Mouse (Mus musculus): ENCODE measurements around the gene Gm49354. TPM values are rescaled to one million over a fixed set of nuclear protein-coding genes. Genes with fewer than 3 reads are reported as not detected.

Gene Gm49354
- polyA plus RNA-seq, 1 experiment from 2014 or later, result not detected

GRCm38 (mm10) chr13:59710230-59710629 lies 71.8 kb downstream of the Gm49354 start, which contains the start of gene Spata31d1a:
Gene Spata31d1a, minus strand, starts transcription at chr13:59710330.
- ATAC-seq (ENCODE audit: insufficient number of reproducible peaks, low FRiP score), result no peak
- 85% methylated on average over 15 of the region's 15 CpGs for WGBS
- no peak within 1 kb of the TSS for H3K4me2 ChIP-seq
- H3K4me1 ChIP-seq (replicated peaks), result no peaks in the 10 kb centered on the region
- H3K4me3 ChIP-seq, result no peak within 1 kb of the TSS
- 0 out of 2 replicates have a peak, but pooled peaks cover 9% of the 10 kb centered on the region for H3K27me3 ChIP-seq (replicated peaks)
- no peaks in the 10 kb centered on the region for H3K9me3 ChIP-seq (replicated peaks)
- H3K27ac ChIP-seq (ENCODE audit: poor library complexity, severe bottlenecking), result no peak within 1 kb of the TSS
- H3K9ac ChIP-seq, result no peak within 1 kb of the TSS
- H3K36me3 ChIP-seq, result no peaks in the 10 kb centered on the region

Other genes starting within 250 kb of the Gm49354 start
- gene Agtpbp1, start 197.0 kb downstream of the Gm49354 start, polyA plus RNA-seq (2016; fragmentation: Nextera tagmentation; extraction: Ambion mirVana), result 13.2 and 14.9 TPM in 2 replicates
- gene Naa35, start 197.0 kb downstream of the Gm49354 start, polyA plus RNA-seq (2016; fragmentation: Nextera tagmentation; extraction: Ambion mirVana), result 80.8 and 85.4 TPM in 2 replicates
- gene Golm1, start 106.4 kb downstream of the Gm49354 start, polyA plus RNA-seq (2016; fragmentation: Nextera tagmentation; extraction: Ambion mirVana), result 63.2 and 67.6 TPM in 2 replicates
- not detected in 2 replicates for gene 4921517D22Rik, start 88.1 kb downstream of the Gm49354 start, polyA plus RNA-seq (2016; fragmentation: Nextera tagmentation; extraction: Ambion mirVana)
- not detected in 2 replicates for gene Spata31d1a, start 71.9 kb downstream of the Gm49354 start, polyA plus RNA-seq (2016; fragmentation: Nextera tagmentation; extraction: Ambion mirVana)
- gene Spata31d1b, start 70.0 kb downstream of the Gm49354 start, polyA plus RNA-seq (2016; fragmentation: Nextera tagmentation; extraction: Ambion mirVana), result not detected in 2 replicates
- not detected in 2 replicates for gene Spata31d1d, start 50.5 kb downstream of the Gm49354 start, polyA plus RNA-seq (2016; fragmentation: Nextera tagmentation; extraction: Ambion mirVana)
- 0.17 TPM in 1 of 2 replicates, not detected in the other for gene 1700014D04Rik, start 35.5 kb downstream of the Gm49354 start, polyA plus RNA-seq (2016; fragmentation: Nextera tagmentation; extraction: Ambion mirVana)
- 155 and 159 TPM in 2 replicates for gene Isca1, start 12.4 kb downstream of the Gm49354 start, polyA plus RNA-seq (2016; fragmentation: Nextera tagmentation; extraction: Ambion mirVana)
- 45.3 and 46.4 TPM in 2 replicates for gene Tut7, start 40.9 kb upstream of the Gm49354 start, polyA plus RNA-seq (2016; fragmentation: Nextera tagmentation; extraction: Ambion mirVana)

Measured in heart, embryonic 12.5 days (tissue).